In genomic region chr2:103566423-103566712, GRCm38 (mm10) we compare ENCODE assay signal across 7 mouse cellular contexts. TPM values are rescaled to one million over a fixed set of nuclear protein-coding genes. Genes with fewer than 3 reads are reported as not detected.
DNase-seq lines count a peak whose midpoint lies in the region; ATAC-seq and TF ChIP-seq lines count a peak whose summit lies in the region.

No protein-coding gene starts in this region.

- H3K4me2 ChIP-seq in limb, embryonic 14.5 days (replicated peaks; ENCODE audit: low read depth, low read length, severe bottlenecking), result peak overlapping the region; percentile 88
- peak overlapping the region; percentile 99 for H3K4me2 ChIP-seq in stomach, embryonic 15.5 days

- no peak for TF ChIP-seq CTCF in spleen, adult 2 months (IDR thresholded peaks at IDR 0.05; ENCODE audit: extremely low read depth, insufficient read depth, insufficient read length, insufficient replicate concordance)

- WGBS in spleen, adult 2 months, result under 1% methylated on average over 40 of the region's 40 CpGs
- WGBS in limb, embryonic 14.5 days, result 0% methylated on average over 34 of the region's 40 CpGs
- 0% methylated on average over 39 of the region's 40 CpGs for WGBS in stomach, embryonic 15.5 days

- peak overlapping the region; percentile 88 for H3K4me3 ChIP-seq in spleen, adult 2 months (ENCODE audit: extremely low read depth, insufficient read depth, insufficient read length)
- peak overlapping the region; percentile 75 for H3K4me3 ChIP-seq in limb, embryonic 14.5 days (replicated peaks; ENCODE audit: low read length)
- peak overlapping the region; percentile 63 for H3K4me3 ChIP-seq in stomach, embryonic 15.5 days (replicated peaks)

- H3K27ac ChIP-seq in spleen, adult 2 months (ENCODE audit: insufficient read depth, low read length), result peak overlapping the region; percentile 68
- peak overlapping the region; percentile 88 for H3K27ac ChIP-seq in limb, embryonic 14.5 days (replicated peaks; ENCODE audit: low read depth, low read length)
- peak overlapping the region; percentile 85 for H3K27ac ChIP-seq in stomach, embryonic 15.5 days

- H3K36me3 ChIP-seq in spleen, adult 2 months (ENCODE audit: control insufficient read depth, insufficient read depth, low read length), result no peaks in the 10 kb centered on the region
- no peaks in the 10 kb centered on the region for H3K36me3 ChIP-seq in limb, embryonic 14.5 days (ENCODE audit: control insufficient read depth, insufficient read depth, low read length)
- no peaks in the 10 kb centered on the region for H3K36me3 ChIP-seq in stomach, embryonic 15.5 days

- ATAC-seq in erythroid progenitor cell, adult 5-6 weeks (replicated peaks; ENCODE audit: low FRiP score, poor library complexity, severe bottlenecking), result peak; percentile 62
- peak; percentile 62 for ATAC-seq in limb, embryonic 14.5 days (ENCODE audit: low FRiP score, low read depth)
- peak; percentile 32; the same call in 1 of the 2 replicates for ATAC-seq in stomach, embryonic 15.5 days (ENCODE audit: insufficient read depth, low FRiP score, low read depth)

- H3K9me3 ChIP-seq in limb, embryonic 14.5 days (ENCODE audit: control insufficient read depth, low read length), result no peaks in the 10 kb centered on the region
- no peaks in the 10 kb centered on the region for H3K9me3 ChIP-seq in stomach, embryonic 15.5 days

- H3K27me3 ChIP-seq in spleen, adult 2 months (ENCODE audit: control insufficient read depth, insufficient read depth, low read length), result peaks cover 10% of the 10 kb centered on the region; the same call in 1 of the 2 replicates
- H3K27me3 ChIP-seq in limb, embryonic 14.5 days (ENCODE audit: control insufficient read depth, insufficient read depth, low read length), result no peaks in the 10 kb centered on the region
- H3K27me3 ChIP-seq in stomach, embryonic 15.5 days (replicated peaks), result no peaks in the 10 kb centered on the region

- DNase-seq in spleen, adult 2 months (ENCODE audit: low read depth in 1 of 2, low spot score in 2 of 2), result no peak
- DNase-seq in spleen, adult 12 weeks (ENCODE audit: low spot score), result no peak
- no peak for DNase-seq in limb, embryonic 14.5 days (ENCODE audit: low spot score)
- DNase-seq in embryo, embryonic 11 days, result no peak
- DNase-seq in adipocyte (ENCODE audit: low spot score), result no peak

- H3K9ac ChIP-seq in limb, embryonic 14.5 days (ENCODE audit: low read depth, low read length, severe bottlenecking), result peak overlapping the region; percentile 74
- peak overlapping the region; percentile 49 for H3K9ac ChIP-seq in stomach, embryonic 15.5 days

- H3K4me1 ChIP-seq in spleen, adult 2 months (ENCODE audit: control insufficient read depth, insufficient read depth, insufficient read length), result peaks cover 6% of the 10 kb centered on the region
- peaks cover 38% of the 10 kb centered on the region for H3K4me1 ChIP-seq in limb, embryonic 14.5 days (ENCODE audit: control insufficient read depth, insufficient read depth, low read length)
- peaks cover 21% of the 10 kb centered on the region for H3K4me1 ChIP-seq in stomach, embryonic 15.5 days

- no peak for TF ChIP-seq POLR2A in spleen, adult 2 months (IDR thresholded peaks at IDR 0.05; ENCODE audit: low read depth, low read length)
- TF ChIP-seq POLR2A in limb, embryonic 14.5 days (IDR thresholded peaks at IDR 0.05; ENCODE audit: borderline replicate concordance, extremely low read depth, insufficient read depth, insufficient read length), result no peak

RNA-seq across cellular contexts. Expression of gene Abtb2, which starts 0.3 kb away (rescaled TPM):
- 10.6 and 14.7 TPM in 2 replicates for polyA plus RNA-seq in spleen, adult 2 months (2012; rRNA removed)
- total RNA-seq in erythroid progenitor cell, adult 5-6 weeks (2015; ENCODE audit: low replicate concordance), result 1.4 and 1.7 TPM in 2 replicates
- total RNA-seq in erythroid progenitor cell, adult 5-6 weeks (2017; ENCODE audit: low replicate concordance), result 1.8 and 2.0 TPM in 2 replicates
- polyA plus RNA-seq in limb, embryonic 14.5 days (2012; rRNA removed), result 22.7 and 32.9 TPM in 2 replicates
- polyA plus RNA-seq in limb, embryonic 14.5 days (2014; fragmentation: Nextera tagmentation; extraction: Ambion mirVana), result 15.6 and 16.0 TPM in 2 replicates
- 4.5 and 5.3 TPM in 2 replicates for polyA plus RNA-seq in stomach, embryonic 15.5 days (2015; fragmentation: Nextera tagmentation; extraction: Ambion mirVana)
